Mouse (Mus musculus) liver, embryonic 14.5 days (tissue): ENCODE measurements around the gene Prkcb. TPM values are rescaled to one million over a fixed set of nuclear protein-coding genes. Genes with fewer than 3 reads are reported as not detected.

Source experiments
- ATAC-seq: fragments of 200-750 bp; cut with Nextera tagmentation; 2 replicates; pipeline ENCODE4 v1.8.0; 2017; ENCODE audit warnings: moderate number of reproducible peaks, mild to moderate bottlenecking, moderate library complexity; ENCODE audit not compliant: insufficient read depth
- DNase-seq, 3 experiments: peaks; one replicate each; pipeline ENCODE4 v3.0.0-alpha.2; 2012 to 2013; ENCODE audit warnings: low read depth in 3 of 3, low spot score in 3 of 3
- H3K27ac ChIP-seq: fragments of 300-500 bp; sonication (generic); 2 replicates; pipeline ENCODE4 v1.5.1; 2014; ENCODE audit warnings: moderate library complexity, mild to moderate bottlenecking, control low read depth, inconsistent platforms
- H3K27me3 ChIP-seq: fragments of 300-500 bp; sonication (generic); 2 replicates; pipeline ENCODE4 v1.6.1; 2014; ENCODE audit warnings: mild to moderate bottlenecking, low read length, moderate library complexity; ENCODE audit not compliant: control insufficient read depth, insufficient read depth
- H3K36me3 ChIP-seq: fragments of 300-500 bp; sonication (generic); replicated peaks from 2 replicates; pipeline ENCODE4 v1.6.1; 2014; ENCODE audit warnings: low read depth; ENCODE audit not compliant: control insufficient read depth, insufficient read depth
- H3K4me1 ChIP-seq, 2 experiments: fragments of 200-500 bp in 1 of 2; fragments of 300-500 bp in 1 of 2; sonication (generic) in 1 of 2; replicated peaks; 2 replicates each; pipeline ENCODE4 v1.6.1; 2012 to 2014; ENCODE audit warnings: antibody characterized with exemption in 1 of 2, inconsistent platforms in 1 of 2, low read length in 1 of 2; ENCODE audit not compliant: control insufficient read depth in 2 of 2, insufficient read depth in 2 of 2
- H3K4me2 ChIP-seq: fragments of 300-500 bp; sonication (generic); 2 replicates; pipeline ENCODE4 v1.6.1; 2014; ENCODE audit warnings: low read depth, mild to moderate bottlenecking, control low read depth, moderate library complexity
- H3K4me3 ChIP-seq, 2 experiments: fragments of 200-500 bp in 1 of 2; fragments of 300-500 bp in 1 of 2; sonication (generic) in 1 of 2; 2 replicates each; pipeline ENCODE4 v1.5.1; 2012 to 2014; ENCODE audit warnings: low read depth in 2 of 2, low read length in 2 of 2, mild to moderate bottlenecking in 2 of 2, control low read depth in 1 of 2, inconsistent platforms in 1 of 2, moderate library complexity in 1 of 2; ENCODE audit not compliant: insufficient read depth in 1 of 2
- H3K9ac ChIP-seq: fragments of 300-500 bp; sonication (generic); replicated peaks from 2 replicates; pipeline ENCODE4 v1.6.1; 2014; ENCODE audit warnings: mild to moderate bottlenecking, control low read depth, moderate library complexity
- H3K9me3 ChIP-seq: fragments of 300-500 bp; sonication (generic); 2 replicates; pipeline ENCODE4 v1.6.1; 2016; ENCODE audit warnings: low read length, mixed read lengths; ENCODE audit not compliant: control insufficient read depth
- CTCF ChIP-seq: IDR thresholded peaks from 2 replicates; pipeline ENCODE4 v1.5.1; 2016; ENCODE audit warnings: antibody characterized with exemption, low read depth, control low read depth
- EP300 ChIP-seq: IDR thresholded peaks from 2 replicates; pipeline ENCODE4 v1.6.1; 2016; ENCODE audit warnings: antibody characterized with exemption, low read depth
- WGBS: fragments of 180-500 bp; shearing (Covaris S2); extraction: QIAGEN DNeasy Blood & Tissue Kit; methylation state at CpG from one replicate; pipeline ENCODE4 v1.1.7; 2014; ENCODE audit not compliant: insufficient replicate concordance; 5-methylcytosine and 5-hydroxymethylcytosine counted together
- polyA plus RNA-seq, 2 experiments: library from polyadenylated mRNA; depleted of rRNA in 1 of 2; stranded (reverse) in 1 of 2; unstranded in 1 of 2; fragments of >200 nt; fragmentation: Nextera tagmentation in 1 of 2; extraction: Ambion mirVana in 1 of 2; gene quantifications; 2 replicates each; pipeline versions ENCODE4 v1.2.1 to v1.2.3; 2012 to 2014

Prkcb gene
- polyA plus RNA-seq, 2 experiments, result 1.6 to 2.3 TPM

- 68% methylated on average over 6 of the region's 6 CpGs for WGBS
- DNase-seq (no peak), ATAC-seq (no peak)
- Histone ChIP-seq H3K9ac (no peak overlapping the region), H3K36me3 (no peaks in the 10 kb centered on the region), H3K4me2 (no peak overlapping the region), H3K27ac (no peak overlapping the region), H3K9me3 (no peaks in the 10 kb centered on the region), H3K27me3 (no peaks in the 10 kb centered on the region), H3K4me3 (no peak overlapping the region), H3K4me1 (no peaks in the 10 kb centered on the region)
- no peak for TF ChIP-seq CTCF
Measured at GRCm38 (mm10) chr7:122302538-122302937, 14.0 kb downstream of the Prkcb start.

GRCm38 (mm10) chr7:122303988-122304387 is 15.4 kb downstream of the Prkcb start:
- Histone ChIP-seq H3K27ac (no peak overlapping the region), H3K9me3 (no peaks in the 10 kb centered on the region), H3K36me3 (no peaks in the 10 kb centered on the region), H3K4me2 (no peak overlapping the region), H3K27me3 (no peaks in the 10 kb centered on the region), H3K4me3 (no peak overlapping the region), H3K9ac (no peak overlapping the region), H3K4me1 (no peaks in the 10 kb centered on the region)
- WGBS, result 44% methylated on average over 3 of the region's 3 CpGs
- TF ChIP-seq EP300 (no peak), CTCF (no peak)
- no peak for DNase-seq
- no peak for ATAC-seq

GRCm38 (mm10) chr7:122304521-122304920 is 16.0 kb downstream of the Prkcb start:
- DNase-seq (no peak), ATAC-seq (no peak)
- Histone ChIP-seq H3K9me3 (no peaks in the 10 kb centered on the region), H3K4me2 (no peak overlapping the region), H3K27ac (no peak overlapping the region), H3K27me3 (no peaks in the 10 kb centered on the region), H3K9ac (no peak overlapping the region), H3K4me3 (no peak overlapping the region), H3K36me3 (no peaks in the 10 kb centered on the region), H3K4me1 (no peaks in the 10 kb centered on the region)
- WGBS, result 48% methylated on average over 2 of the region's 2 CpGs
- TF ChIP-seq EP300, result no peak
- TF ChIP-seq CTCF, result no peak

- ATAC-seq (no peak), DNase-seq (no peak)
- no peak overlapping the region for H3K27ac ChIP-seq
- H3K9me3 ChIP-seq, result no peaks in the 10 kb centered on the region
- no peaks in the 10 kb centered on the region for H3K36me3 ChIP-seq
- H3K27me3 ChIP-seq, result no peaks in the 10 kb centered on the region
- WGBS, result 68% methylated on average over 9 of the region's 9 CpGs
- no peak overlapping the region for H3K4me2 ChIP-seq
- H3K9ac ChIP-seq, result no peak overlapping the region
- H3K4me3 ChIP-seq, result no peak overlapping the region
- no peak for TF ChIP-seq EP300
- no peak for TF ChIP-seq CTCF
- H3K4me1 ChIP-seq, result peaks cover 0 to 3% of the 10 kb centered on the region in 2 experiments; a peak in 1 of 4 replicates
Measured at GRCm38 (mm10) chr7:122307241-122307640, 18.7 kb downstream of the Prkcb start.

GRCm38 (mm10) chr7:122308661-122309060 is 20.1 kb downstream of the Prkcb start:
- no peaks in the 10 kb centered on the region for H3K27me3 ChIP-seq
- no peaks in the 10 kb centered on the region for H3K36me3 ChIP-seq
- ATAC-seq, result no peak
- H3K4me1 ChIP-seq, result peaks cover 0 to 3% of the 10 kb centered on the region in 2 experiments; a peak in 1 of 4 replicates
- no peak overlapping the region for H3K9ac ChIP-seq
- H3K9me3 ChIP-seq, result no peaks in the 10 kb centered on the region
- H3K4me3 ChIP-seq, result no peak overlapping the region
- TF ChIP-seq EP300, result no peak
- TF ChIP-seq CTCF, result no peak
- no peak for DNase-seq
- 76% methylated on average over 5 of the region's 5 CpGs for WGBS
- no peak overlapping the region for H3K27ac ChIP-seq
- no peak overlapping the region for H3K4me2 ChIP-seq
